Mouse (Mus musculus): ENCODE results near the gene Fbxo47. TPM values are rescaled to one million over a fixed set of nuclear protein-coding genes. Genes with fewer than 3 reads are reported as not detected.

Fbxo47 gene
- polyA plus RNA-seq, 1 experiment from 2014 or later: 0.62 TPM

- WGBS: 96% methylated on average over 11 of the region's 11 CpGs
- peaks cover 64% of the 10 kb centered on the region for H3K36me3 ChIP-seq (ENCODE audit: control insufficient read depth, insufficient read depth, low read length)
- H3K4me2 ChIP-seq (ENCODE audit: low read length): no peak overlapping the region
- ATAC-seq (ENCODE audit: low FRiP score, low TSS enrichment): no peak
- H3K4me3 ChIP-seq (replicated peaks; ENCODE audit: low read depth, low read length): no peak overlapping the region
- H3K4me1 ChIP-seq (ENCODE audit: control insufficient read depth, insufficient read depth, low read length): no peaks in the 10 kb centered on the region
- no peak overlapping the region for H3K27ac ChIP-seq (replicated peaks; ENCODE audit: low read depth, low read length)
- DNase-seq: no peak
- H3K9ac ChIP-seq (replicated peaks; ENCODE audit: low read length): no peak overlapping the region
- no peaks in the 10 kb centered on the region for H3K9me3 ChIP-seq (ENCODE audit: control insufficient read depth, low read length)
- H3K27me3 ChIP-seq (ENCODE audit: control insufficient read depth, insufficient read depth, low read length): no peaks in the 10 kb centered on the region
Measured at GRCm38 (mm10) chr11:97824168-97824567, 59.8 kb downstream of the Fbxo47 start.

GRCm38 (mm10) chr11:97822840-97823603 lies 60.9 kb downstream of the Fbxo47 start:
- no peak overlapping the region for H3K4me2 ChIP-seq (ENCODE audit: low read length)
- peaks cover 9% of the 10 kb centered on the region for H3K4me1 ChIP-seq (ENCODE audit: control insufficient read depth, insufficient read depth, low read length)
- H3K4me3 ChIP-seq (replicated peaks; ENCODE audit: low read depth, low read length): no peak overlapping the region
- DNase-seq (no peak), ATAC-seq (ENCODE audit: low FRiP score, low TSS enrichment) (no peak)
- peaks cover 65% of the 10 kb centered on the region for H3K36me3 ChIP-seq (ENCODE audit: control insufficient read depth, insufficient read depth, low read length)
- no peak overlapping the region for H3K27ac ChIP-seq (replicated peaks; ENCODE audit: low read depth, low read length)
- H3K9ac ChIP-seq (replicated peaks; ENCODE audit: low read length): no peak overlapping the region
- WGBS: 75% methylated on average over 20 of the region's 20 CpGs
- no peaks in the 10 kb centered on the region for H3K27me3 ChIP-seq (ENCODE audit: control insufficient read depth, insufficient read depth, low read length)
- H3K9me3 ChIP-seq (ENCODE audit: control insufficient read depth, low read length): no peaks in the 10 kb centered on the region

- Histone ChIP-seq H3K4me3 (replicated peaks; ENCODE audit: low read depth, low read length) (no peak overlapping the region), H3K36me3 (ENCODE audit: control insufficient read depth, insufficient read depth, low read length) (peaks cover 68% of the 10 kb centered on the region), H3K27me3 (ENCODE audit: control insufficient read depth, insufficient read depth, low read length) (no peaks in the 10 kb centered on the region), H3K9ac (replicated peaks; ENCODE audit: low read length) (no peak overlapping the region), H3K9me3 (ENCODE audit: control insufficient read depth, low read length) (no peaks in the 10 kb centered on the region), H3K27ac (replicated peaks; ENCODE audit: low read depth, low read length) (no peak overlapping the region), H3K4me2 (ENCODE audit: low read length) (no peak overlapping the region), H3K4me1 (ENCODE audit: control insufficient read depth, insufficient read depth, low read length) (peaks cover 16% of the 10 kb centered on the region)
- WGBS: 90% methylated on average over 8 of the region's 8 CpGs
- ATAC-seq (ENCODE audit: low FRiP score, low TSS enrichment) (no peak), DNase-seq (no peak)
Measured at GRCm38 (mm10) chr11:97821401-97822064, 62.4 kb downstream of the Fbxo47 start.

GRCm38 (mm10) chr11:97820840-97821239 lies 63.1 kb downstream of the Fbxo47 start:
- 70% methylated on average over 4 of the region's 4 CpGs for WGBS
- H3K4me2 ChIP-seq (ENCODE audit: low read length): no peak overlapping the region

GRCm38 (mm10) chr11:97819923-97820322 lies 64.0 kb downstream of the Fbxo47 start:
- ATAC-seq (ENCODE audit: low FRiP score, low TSS enrichment): no peak
- no peak overlapping the region for H3K4me2 ChIP-seq (ENCODE audit: low read length)
- no peaks in the 10 kb centered on the region for H3K9me3 ChIP-seq (ENCODE audit: control insufficient read depth, low read length)
- peaks cover 68% of the 10 kb centered on the region for H3K36me3 ChIP-seq (ENCODE audit: control insufficient read depth, insufficient read depth, low read length)
- no peak overlapping the region for H3K4me3 ChIP-seq (replicated peaks; ENCODE audit: low read depth, low read length)
- DNase-seq: no peak
- 77% methylated on average over 5 of the region's 5 CpGs for WGBS
- H3K27me3 ChIP-seq (ENCODE audit: control insufficient read depth, insufficient read depth, low read length): no peaks in the 10 kb centered on the region
- no peak overlapping the region for H3K27ac ChIP-seq (replicated peaks; ENCODE audit: low read depth, low read length)
- peaks cover 20% of the 10 kb centered on the region for H3K4me1 ChIP-seq (ENCODE audit: control insufficient read depth, insufficient read depth, low read length)
- H3K9ac ChIP-seq (replicated peaks; ENCODE audit: low read length): no peak overlapping the region

More at GRCm38 (mm10) chr11:97820840-97821239, 63.1 kb downstream of the Fbxo47 start:
- no peak for ATAC-seq (ENCODE audit: low FRiP score, low TSS enrichment)
- Histone ChIP-seq H3K27ac (replicated peaks; ENCODE audit: low read depth, low read length) (no peak overlapping the region), H3K36me3 (ENCODE audit: control insufficient read depth, insufficient read depth, low read length) (peaks cover 68% of the 10 kb centered on the region), H3K9ac (replicated peaks; ENCODE audit: low read length) (no peak overlapping the region), H3K9me3 (ENCODE audit: control insufficient read depth, low read length) (no peaks in the 10 kb centered on the region), H3K4me3 (replicated peaks; ENCODE audit: low read depth, low read length) (no peak overlapping the region), H3K4me1 (ENCODE audit: control insufficient read depth, insufficient read depth, low read length) (peaks cover 20% of the 10 kb centered on the region), H3K27me3 (ENCODE audit: control insufficient read depth, insufficient read depth, low read length) (no peaks in the 10 kb centered on the region)
- no peak for DNase-seq

GRCm38 (mm10) chr11:97819102-97819501 lies 64.9 kb downstream of the Fbxo47 start:
- no peak for ATAC-seq (ENCODE audit: low FRiP score, low TSS enrichment)
- Histone ChIP-seq H3K27me3 (ENCODE audit: control insufficient read depth, insufficient read depth, low read length) (no peaks in the 10 kb centered on the region), H3K4me2 (ENCODE audit: low read length) (no peak overlapping the region), H3K27ac (replicated peaks; ENCODE audit: low read depth, low read length) (peak overlapping the region; percentile 68), H3K36me3 (ENCODE audit: control insufficient read depth, insufficient read depth, low read length) (peaks cover 66% of the 10 kb centered on the region), H3K9me3 (ENCODE audit: control insufficient read depth, low read length) (no peaks in the 10 kb centered on the region), H3K4me1 (ENCODE audit: control insufficient read depth, insufficient read depth, low read length) (peaks cover 21% of the 10 kb centered on the region), H3K9ac (replicated peaks; ENCODE audit: low read length) (no peak overlapping the region), H3K4me3 (replicated peaks; ENCODE audit: low read depth, low read length) (no peak overlapping the region)
- DNase-seq: no peak
- 40% methylated on average over 4 of the region's 4 CpGs for WGBS

GRCm38 (mm10) chr11:97818571-97818970 lies 65.4 kb downstream of the Fbxo47 start:
- Histone ChIP-seq H3K27me3 (ENCODE audit: control insufficient read depth, insufficient read depth, low read length) (no peaks in the 10 kb centered on the region), H3K36me3 (ENCODE audit: control insufficient read depth, insufficient read depth, low read length) (peaks cover 65% of the 10 kb centered on the region), H3K9me3 (ENCODE audit: control insufficient read depth, low read length) (no peaks in the 10 kb centered on the region), H3K4me3 (replicated peaks; ENCODE audit: low read depth, low read length) (no peak overlapping the region), H3K4me1 (ENCODE audit: control insufficient read depth, insufficient read depth, low read length) (peaks cover 25% of the 10 kb centered on the region), H3K4me2 (ENCODE audit: low read length) (no peak overlapping the region), H3K9ac (replicated peaks; ENCODE audit: low read length) (peak overlapping the region; percentile 36; the same call in 1 of the 2 replicates), H3K27ac (replicated peaks; ENCODE audit: low read depth, low read length) (peak overlapping the region; percentile 68)
- WGBS: 8% methylated on average over 4 of the region's 4 CpGs
- ATAC-seq (ENCODE audit: low FRiP score, low TSS enrichment): no peak
- DNase-seq: peak; percentile 73

GRCm38 (mm10) chr11:97818003-97818402 lies 66.0 kb downstream of the Fbxo47 start:
- Histone ChIP-seq H3K9ac (replicated peaks; ENCODE audit: low read length) (no peak overlapping the region; the same call in 1 of the 2 replicates), H3K27ac (replicated peaks; ENCODE audit: low read depth, low read length) (peak overlapping the region; percentile 68), H3K9me3 (ENCODE audit: control insufficient read depth, low read length) (no peaks in the 10 kb centered on the region), H3K27me3 (ENCODE audit: control insufficient read depth, insufficient read depth, low read length) (no peaks in the 10 kb centered on the region), H3K4me1 (ENCODE audit: control insufficient read depth, insufficient read depth, low read length) (peaks cover 30% of the 10 kb centered on the region), H3K36me3 (ENCODE audit: control insufficient read depth, insufficient read depth, low read length) (peaks cover 62% of the 10 kb centered on the region), H3K4me2 (ENCODE audit: low read length) (no peak overlapping the region), H3K4me3 (replicated peaks; ENCODE audit: low read depth, low read length) (no peak overlapping the region)
- ATAC-seq (ENCODE audit: low FRiP score, low TSS enrichment): no peak
- 11% methylated on average over 6 of the region's 6 CpGs for WGBS
- no peak for DNase-seq

GRCm38 (mm10) chr11:97817379-97817778 lies 66.6 kb downstream of the Fbxo47 start:
- no peaks in the 10 kb centered on the region for H3K27me3 ChIP-seq (ENCODE audit: control insufficient read depth, insufficient read depth, low read length)
- ATAC-seq (ENCODE audit: low FRiP score, low TSS enrichment) (no peak), DNase-seq (no peak)
- no peak overlapping the region for H3K4me3 ChIP-seq (replicated peaks; ENCODE audit: low read depth, low read length)
- WGBS: 46% methylated on average over 5 of the region's 5 CpGs
- peaks cover 57% of the 10 kb centered on the region for H3K36me3 ChIP-seq (ENCODE audit: control insufficient read depth, insufficient read depth, low read length)
- no peaks in the 10 kb centered on the region for H3K9me3 ChIP-seq (ENCODE audit: control insufficient read depth, low read length)
- no peak overlapping the region for H3K27ac ChIP-seq (replicated peaks; ENCODE audit: low read depth, low read length)
- H3K4me1 ChIP-seq (ENCODE audit: control insufficient read depth, insufficient read depth, low read length): peaks cover 37% of the 10 kb centered on the region
- H3K4me2 ChIP-seq (ENCODE audit: low read length): no peak overlapping the region
- no peak overlapping the region for H3K9ac ChIP-seq (replicated peaks; ENCODE audit: low read length)
